Mouse (Mus musculus) stomach, postnatal 0 days (tissue): ENCODE measurements around the gene Ugt2a2. TPM values are rescaled to one million over a fixed set of nuclear protein-coding genes. Genes with fewer than 3 reads are reported as not detected.
A peak's percentile ranks its signal among the peaks of the same experiment; 100 is the strongest.
"Not testable (repeated sequence)": the region's sequence is repeated elsewhere in the genome, so short reads cannot be mapped to it uniquely, and the experiment has no call there.

Experiments
- ATAC-seq: fragments of 200-750 bp; cut with Nextera tagmentation; 2 replicates; pipeline ENCODE4 v1.8.0; 2017; ENCODE audit not compliant: low FRiP score, low TSS enrichment
- DNase-seq: peaks from one replicate; pipeline ENCODE4 v3.0.0-alpha.2; 2016; ENCODE audit warnings: low spot score
- H3K27ac ChIP-seq: fragments of 300-500 bp; sonication (generic); replicated peaks from 2 replicates; pipeline ENCODE4 v1.5.1; 2014; ENCODE audit warnings: mild to moderate bottlenecking, control low read depth
- H3K27me3 ChIP-seq: fragments of 300-500 bp; sonication (generic); 2 replicates; pipeline ENCODE4 v1.6.1; 2014; ENCODE audit warnings: low read length; ENCODE audit not compliant: control insufficient read depth, insufficient read depth
- H3K36me3 ChIP-seq: fragments of 300-500 bp; sonication (generic); 2 replicates; pipeline ENCODE4 v1.6.1; 2014; ENCODE audit warnings: low read length, mixed read lengths; ENCODE audit not compliant: control insufficient read depth, insufficient read depth
- H3K4me1 ChIP-seq: fragments of 300-500 bp; sonication (generic); replicated peaks from 2 replicates; pipeline ENCODE4 v1.6.1; 2014; ENCODE audit warnings: antibody characterized with exemption; ENCODE audit not compliant: control insufficient read depth, insufficient read depth
- H3K4me2 ChIP-seq: fragments of 300-500 bp; sonication (generic); replicated peaks from 2 replicates; pipeline ENCODE4 v1.6.1; 2014; ENCODE audit warnings: low read depth, mild to moderate bottlenecking, control low read depth, moderate library complexity
- H3K4me3 ChIP-seq: fragments of 300-500 bp; sonication (generic); 2 replicates; pipeline ENCODE4 v1.5.1; 2014; ENCODE audit warnings: low read depth, low read length, control low read depth
- H3K9ac ChIP-seq: fragments of 300-500 bp; sonication (generic); 2 replicates; pipeline ENCODE4 v1.6.1; 2014; ENCODE audit warnings: mild to moderate bottlenecking, low read length, control low read depth, mixed read lengths
- H3K9me3 ChIP-seq: fragments of 300-500 bp; sonication (generic); 2 replicates; pipeline ENCODE4 v1.6.1; 2016; ENCODE audit warnings: low read length; ENCODE audit not compliant: control insufficient read depth
- CTCF ChIP-seq: IDR thresholded peaks from 2 replicates; pipeline ENCODE4 v1.5.1; 2016; ENCODE audit warnings: antibody characterized with exemption, low read depth, mild to moderate bottlenecking, moderate library complexity
- EP300 ChIP-seq: optimal IDR thresholded peaks from 2 replicates; pipeline ENCODE3; 2016; ENCODE audit warnings: antibody characterized with exemption
- WGBS: fragments of 180-500 bp; shearing (Covaris S2); extraction: QIAGEN DNeasy Blood & Tissue Kit; methylation state at CpG from one replicate; pipeline ENCODE4 v1.1.7; 2014; 5-methylcytosine and 5-hydroxymethylcytosine counted together
- polyA plus RNA-seq: library from polyadenylated mRNA; unstranded; fragments of >200 nt; fragmentation: Nextera tagmentation; extraction: Ambion mirVana; gene quantifications from 2 replicates; pipeline ENCODE4 v1.2.1, GENCODE M21; 2015

The Ugt2a2 gene
- polyA plus RNA-seq, 1 experiment from 2014 or later: not detected

GRCm38 (mm10) chr5:87436264-87436663, 45.8 kb downstream of the Ugt2a2 start:
- peak; percentile 32 for DNase-seq

GRCm38 (mm10) chr5:87425676-87426075, 56.4 kb downstream of the Ugt2a2 start:
- WGBS: 70% methylated on average over 3 of the region's 3 CpGs
- no peak overlapping the region for H3K4me2 ChIP-seq
- H3K4me3 ChIP-seq: no peak overlapping the region
- H3K27me3 ChIP-seq: no peaks in the 10 kb centered on the region
- no peak for ATAC-seq
- H3K27ac ChIP-seq: no peak overlapping the region
- no peak overlapping the region for H3K9ac ChIP-seq
- H3K36me3 ChIP-seq: no peaks in the 10 kb centered on the region
- TF ChIP-seq CTCF (no peak), EP300 (no peak)
- no peaks in the 10 kb centered on the region for H3K9me3 ChIP-seq
- H3K4me1 ChIP-seq: no peaks in the 10 kb centered on the region
- DNase-seq: no peak

More at GRCm38 (mm10) chr5:87436264-87436663, 45.8 kb downstream of the Ugt2a2 start:
- H3K27me3 ChIP-seq: no peaks in the 10 kb centered on the region
- H3K4me1 ChIP-seq: no peaks in the 10 kb centered on the region
- no peaks in the 10 kb centered on the region for H3K36me3 ChIP-seq
- no peak overlapping the region for H3K9ac ChIP-seq
- no peak for TF ChIP-seq EP300
- TF ChIP-seq CTCF: peak; percentile 77
- 39% methylated on average over 3 of the region's 3 CpGs for WGBS
- H3K4me2 ChIP-seq: no peak overlapping the region
- no peaks in the 10 kb centered on the region for H3K9me3 ChIP-seq
- no peak overlapping the region for H3K27ac ChIP-seq
- H3K4me3 ChIP-seq: no peak overlapping the region
- ATAC-seq: peak; percentile 56

GRCm38 (mm10) chr5:87424041-87424440, 58.0 kb downstream of the Ugt2a2 start, which contains the start of gene Ugt2b38:
Ugt2b38 (minus strand) TSS chr5:87424203.
- not testable (repeated sequence) for DNase-seq, H3K4me2 ChIP-seq, H3K9me3 ChIP-seq, H3K27me3 ChIP-seq, H3K4me1 ChIP-seq, H3K9ac ChIP-seq, ATAC-seq, H3K27ac ChIP-seq, H3K4me3 ChIP-seq, H3K36me3 ChIP-seq
- 83% methylated on average over 1 of the region's 2 CpGs for WGBS

Other genes starting within 250 kb of the Ugt2a2 start
- not detected in 2 replicates for gene Ugt2b37, start 227.5 kb downstream of the Ugt2a2 start, polyA plus RNA-seq
- gene Ugt2a3, start 145.1 kb downstream of the Ugt2a2 start, polyA plus RNA-seq: 0.55 and 0.96 TPM in 2 replicates
- not detected in 2 replicates for gene Ugt2b38, start 58.1 kb downstream of the Ugt2a2 start, polyA plus RNA-seq
- gene Gm43638, start 4.5 kb upstream of the Ugt2a2 start, polyA plus RNA-seq: not detected in 2 replicates
- not detected in 2 replicates for gene Ugt2a1, start 8.6 kb upstream of the Ugt2a2 start, polyA plus RNA-seq
- 79.4 and 79.9 TPM in 2 replicates for gene Sult1b1, start 55.9 kb upstream of the Ugt2a2 start, polyA plus RNA-seq
- 42.1 and 44.3 TPM in 2 replicates for gene Sult1d1, start 86.8 kb upstream of the Ugt2a2 start, polyA plus RNA-seq
- 0.10 and 0.16 TPM in 2 replicates for gene Sult1e1, start 109.3 kb upstream of the Ugt2a2 start, polyA plus RNA-seq
- 0.56 and 1.4 TPM in 2 replicates for gene Csn1s1, start 183.9 kb upstream of the Ugt2a2 start, polyA plus RNA-seq
- gene Csn2, start 217.4 kb upstream of the Ugt2a2 start, polyA plus RNA-seq: 3.3 and 8.9 TPM in 2 replicates